Mouse (Mus musculus): ENCODE measurements around the gene Tmem136. TPM values are rescaled to one million over a fixed set of nuclear protein-coding genes. Genes with fewer than 3 reads are reported as not detected.

Tmem136 gene
- total RNA-seq, 1 experiment from 2014 or later: 4.4 TPM

DNA sequence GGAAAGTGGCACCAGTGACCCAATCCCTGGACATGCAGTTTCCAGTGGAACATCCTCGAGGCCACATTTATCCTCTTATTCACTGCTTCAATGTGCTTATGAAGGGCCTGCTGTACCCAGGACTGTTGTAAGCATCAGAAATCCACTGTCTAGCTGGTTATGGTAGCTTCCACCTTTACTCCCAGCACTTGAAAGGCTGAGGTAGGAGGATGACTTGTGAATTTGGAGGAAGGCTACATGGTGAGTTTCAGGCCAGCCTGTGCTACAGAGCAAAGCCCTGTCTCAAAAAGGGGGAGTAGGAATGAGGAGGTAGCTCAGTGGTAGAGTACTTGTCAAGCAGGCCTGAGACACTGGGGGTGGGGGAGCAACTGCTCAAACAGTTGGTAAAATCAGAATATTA is 8.3 kb downstream of the Tmem136 start:
- no peak for DNase-seq

DNA sequence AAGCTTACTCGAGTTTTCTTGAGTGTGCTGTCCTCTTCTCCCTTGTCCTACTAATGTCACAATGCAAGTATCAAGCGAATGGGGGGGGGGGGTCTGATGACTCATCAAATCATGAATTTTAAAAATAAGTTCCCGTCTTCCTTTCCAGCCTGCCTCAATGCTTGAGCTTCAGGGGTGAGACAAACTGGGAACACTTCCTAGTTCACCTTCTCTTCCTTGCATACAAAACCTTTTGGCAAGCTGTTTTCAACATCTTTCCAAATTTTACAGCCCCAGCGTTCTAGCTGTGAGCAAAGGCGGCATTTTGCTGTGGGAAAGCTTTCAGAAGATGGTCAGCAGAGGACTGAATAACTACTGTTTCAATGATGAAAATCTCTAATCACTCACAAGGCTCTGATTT is 8.8 kb downstream of the Tmem136 start:
- DNase-seq: no peak

DNA sequence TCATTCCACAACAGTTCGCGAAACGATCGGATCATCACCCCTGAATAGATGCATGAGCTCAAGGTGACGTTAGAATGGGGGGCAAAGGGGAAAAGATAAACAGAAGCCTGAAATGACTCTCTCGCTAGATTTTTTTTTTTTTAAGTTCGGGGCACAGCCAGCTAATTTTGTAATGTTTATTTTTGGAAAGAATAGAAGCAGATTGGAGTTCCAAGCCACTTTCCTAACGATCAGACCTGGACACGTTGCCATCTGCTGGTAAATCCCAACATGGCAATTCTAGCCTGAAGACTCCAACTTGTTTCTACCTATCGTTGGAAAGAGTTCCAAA is 9.2 kb downstream of the Tmem136 start, which contains the start of gene Arhgef12:
Gene Arhgef12, minus strand, starts transcription at position 53 of the 331 bp plus-strand sequence.
- DNase-seq: peak; percentile 35

DNA sequence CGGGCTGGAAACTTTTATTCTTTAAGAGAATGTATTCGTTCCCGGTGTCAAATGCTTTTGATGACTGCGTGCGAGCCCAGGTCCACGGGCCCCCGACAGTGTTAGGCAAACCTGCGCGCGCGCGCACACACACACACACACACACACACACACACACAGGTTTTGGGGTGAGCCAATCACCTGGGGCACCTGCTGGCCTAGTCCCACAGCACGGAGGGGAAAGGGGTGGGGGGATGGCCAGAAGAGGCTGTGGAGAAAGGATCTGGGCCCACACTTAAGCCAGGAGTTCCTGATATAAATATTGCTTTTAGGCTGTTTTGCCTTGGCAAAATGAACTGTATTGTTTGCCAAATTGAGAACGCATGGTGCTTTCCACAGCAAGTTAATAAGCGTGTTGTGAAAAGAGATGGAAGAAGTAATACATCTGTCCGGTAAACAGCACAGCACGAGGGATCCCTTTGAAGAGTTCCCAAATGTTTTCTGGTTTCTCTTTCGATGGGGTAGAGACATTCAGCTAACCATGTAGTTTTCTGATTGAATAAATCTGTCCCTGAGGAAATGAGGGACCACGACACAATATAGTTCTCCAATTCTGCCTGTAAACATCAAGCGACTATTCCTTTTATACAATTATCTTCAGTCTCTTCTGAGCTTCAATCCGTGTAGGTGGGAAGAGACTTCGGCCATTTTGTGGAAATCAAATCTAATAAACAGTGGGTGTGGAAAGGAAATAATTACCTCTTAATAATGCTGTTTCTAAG is 9.8 kb downstream of the Tmem136 start:
- peak; percentile 37 for DNase-seq

DNA sequence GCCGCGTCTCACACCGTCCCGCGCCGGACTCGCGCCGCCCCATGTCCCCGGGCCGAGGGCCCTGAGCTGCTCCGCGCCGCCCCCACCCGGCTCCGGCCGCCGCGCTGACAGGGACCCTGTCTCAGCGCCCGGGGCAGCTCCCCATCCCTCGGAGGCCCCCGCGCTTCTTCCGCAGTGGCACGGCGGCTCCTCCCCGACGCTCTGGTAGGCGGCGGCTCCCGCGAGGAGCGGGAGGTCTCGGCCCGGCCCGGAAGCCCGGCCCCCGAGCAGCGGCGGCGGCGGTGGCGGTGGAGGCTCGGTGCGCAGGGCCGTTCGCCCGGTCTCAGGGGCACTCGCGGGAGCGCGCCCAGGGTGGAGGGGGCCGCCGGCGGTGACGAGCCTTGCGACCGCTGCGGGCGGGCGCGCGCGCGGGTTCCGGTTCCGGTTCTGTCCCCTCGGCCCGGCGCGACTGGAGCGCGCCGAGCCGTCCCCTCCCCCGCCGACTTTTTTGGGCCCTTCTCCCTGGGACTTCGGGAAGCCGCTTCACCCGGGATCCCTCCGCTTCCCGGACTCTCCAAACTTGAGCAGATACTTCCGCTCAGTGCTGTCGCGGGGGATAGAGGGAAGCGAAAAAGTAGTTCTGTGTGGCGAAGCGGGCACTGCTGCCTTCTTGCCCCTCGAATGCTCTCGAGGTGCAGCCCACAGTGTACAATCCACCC is 10.6 kb downstream of the Tmem136 start:
- DNase-seq: peak; percentile 95

DNA sequence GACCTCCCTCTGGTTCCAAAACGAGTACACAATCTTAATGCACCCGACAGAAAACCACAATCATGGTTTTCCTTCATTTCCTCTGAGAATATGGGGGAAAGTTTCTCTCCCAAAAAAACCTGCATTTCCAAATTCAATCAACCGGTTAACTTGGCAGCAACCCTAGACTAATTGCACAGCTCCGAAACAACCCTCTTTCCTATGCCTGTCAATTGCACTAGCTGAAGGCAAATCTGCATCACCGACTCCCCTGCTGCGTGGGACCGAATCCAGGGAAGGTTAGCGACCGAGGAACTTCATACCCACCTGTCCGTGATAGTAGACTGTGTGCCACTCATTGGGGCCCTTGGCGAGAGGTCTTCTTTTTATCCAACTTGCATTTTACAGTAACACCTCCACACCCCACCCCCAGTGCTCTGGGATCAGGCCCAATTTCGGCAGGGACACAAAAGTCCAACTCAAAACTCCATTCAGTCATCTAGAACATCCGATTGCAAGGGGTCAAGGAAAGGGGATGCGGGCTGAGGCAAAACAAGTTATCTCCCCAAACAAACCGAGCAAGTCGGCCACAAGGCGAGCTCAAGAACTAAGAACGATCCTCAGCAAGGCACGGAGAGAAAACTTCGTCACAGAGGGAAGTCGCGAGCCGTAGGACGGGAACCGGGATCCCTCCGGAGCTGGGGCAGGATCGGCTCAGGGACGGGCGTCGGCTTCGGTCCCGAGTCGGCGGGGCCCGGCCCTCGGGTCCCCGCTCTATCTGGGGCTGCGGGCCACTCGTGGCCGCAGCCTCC is 11.3 kb downstream of the Tmem136 start:
- DNase-seq: peak; percentile 31

DNA sequence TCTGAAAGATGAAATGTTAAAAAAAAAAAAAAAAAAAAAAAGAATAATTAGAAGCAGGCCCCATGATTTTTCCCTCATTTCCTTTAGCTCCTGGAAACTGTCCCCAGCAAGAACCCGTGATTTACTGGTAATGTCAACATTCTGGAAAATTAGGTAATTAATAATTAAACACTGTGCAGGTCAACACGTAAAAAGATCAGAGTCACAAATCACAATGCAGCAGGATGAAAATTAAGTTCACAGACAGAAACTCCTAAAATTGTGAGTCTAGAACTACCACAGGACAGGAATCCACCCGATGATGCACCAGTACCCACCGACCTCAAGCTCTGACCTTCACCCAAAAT is 11.9 kb downstream of the Tmem136 start:
- no peak for DNase-seq

DNA sequence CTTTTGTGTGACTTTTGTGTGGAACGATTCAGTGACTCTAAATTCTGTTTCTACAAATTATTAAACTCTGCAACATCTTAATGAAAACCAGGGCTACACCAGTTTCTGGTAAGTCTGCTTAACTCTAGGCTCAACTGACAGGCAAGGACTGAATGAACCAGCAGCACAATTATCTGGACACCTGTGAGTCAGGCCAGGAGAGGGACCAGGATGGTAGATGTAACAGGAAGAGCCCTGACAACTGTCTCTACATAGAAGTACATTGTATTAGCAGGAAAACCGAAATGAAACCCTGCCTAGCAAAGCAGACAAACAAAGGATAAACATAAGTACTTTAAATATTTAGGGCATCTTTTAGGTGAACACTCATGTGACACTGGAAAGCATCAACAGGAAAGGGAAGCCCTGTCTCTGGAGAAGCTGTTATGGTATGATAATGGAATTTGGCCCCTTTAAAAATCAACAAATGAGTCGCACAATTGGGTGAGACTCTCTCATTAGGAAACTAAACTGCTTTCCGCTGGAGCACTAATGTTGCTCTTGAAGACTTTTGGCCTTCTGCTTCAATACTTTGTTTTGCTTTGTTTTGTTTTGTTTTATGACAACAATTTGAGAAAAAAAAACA is 12.6 kb downstream of the Tmem136 start:
- DNase-seq: no peak

DNA sequence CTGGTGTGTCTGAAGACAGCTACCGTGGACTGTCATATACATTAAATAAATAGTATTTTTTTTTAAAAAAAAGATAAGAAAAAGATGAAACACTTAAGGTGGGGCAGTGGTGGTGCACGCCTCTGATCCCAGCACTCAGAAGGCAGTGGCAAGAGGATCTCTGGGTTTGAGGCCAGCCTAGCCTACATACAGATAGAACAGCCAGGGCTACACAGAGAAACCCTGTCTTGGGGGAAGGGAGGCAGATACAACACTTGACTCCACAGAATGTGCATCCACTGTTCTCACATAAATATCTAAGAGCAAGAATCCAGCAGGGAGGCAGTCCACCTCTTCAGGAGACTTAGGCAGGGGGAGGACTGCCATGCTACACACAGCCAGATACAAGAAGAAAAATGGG is 13.4 kb downstream of the Tmem136 start:
- no peak for DNase-seq

DNA sequence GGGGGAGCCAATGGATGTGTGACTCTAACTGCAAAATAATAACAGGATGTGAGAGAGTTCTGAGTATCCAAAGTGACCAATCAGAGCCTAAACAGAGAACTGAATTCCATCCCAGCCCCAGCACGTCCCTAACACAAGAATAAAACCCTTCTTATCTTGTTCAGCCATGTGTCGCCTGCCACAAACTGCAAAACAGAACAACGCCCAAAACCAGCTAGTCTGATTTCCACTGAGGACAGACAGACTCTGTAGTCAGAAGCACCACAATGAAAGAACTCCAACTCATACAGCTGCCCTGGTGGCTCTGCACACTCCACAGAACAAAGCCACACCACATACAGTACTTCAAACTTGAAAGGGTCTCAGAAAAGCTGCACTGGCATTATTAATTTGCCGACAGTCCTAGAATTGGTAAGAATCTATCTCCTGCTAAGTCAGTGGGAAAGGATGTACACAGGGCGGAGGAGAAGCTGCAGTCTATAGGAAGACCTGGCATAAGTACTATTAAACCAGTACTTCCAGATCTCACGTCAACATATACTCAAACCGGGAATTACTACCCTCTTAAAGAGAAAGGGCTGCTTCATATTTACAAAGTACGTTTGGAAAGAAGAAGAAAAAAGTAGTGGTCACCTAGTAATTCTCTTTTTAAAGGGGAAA is 14.3 kb downstream of the Tmem136 start:
- DNase-seq: no peak

DNA sequence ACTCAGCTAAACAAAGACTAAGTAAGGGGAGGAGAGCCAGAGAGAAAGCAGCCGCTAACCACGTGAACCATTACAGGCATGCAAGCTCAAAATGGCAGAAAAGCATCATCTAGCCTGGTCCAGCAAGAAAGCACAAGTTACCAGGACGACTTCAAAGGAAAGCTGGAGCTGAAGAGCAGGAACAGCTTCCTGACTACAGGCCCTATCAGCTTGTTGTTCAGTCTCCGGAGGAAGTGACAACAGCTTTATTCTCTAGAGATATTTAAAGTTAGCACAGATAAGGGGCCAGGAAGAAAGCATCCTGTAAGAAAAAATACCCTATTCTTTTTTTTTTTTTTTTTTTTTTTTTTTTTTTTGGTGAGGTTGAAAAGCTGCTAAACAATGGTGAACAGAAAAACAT is 17.4 kb downstream of the Tmem136 start:
- DNase-seq: no peak

DNA sequence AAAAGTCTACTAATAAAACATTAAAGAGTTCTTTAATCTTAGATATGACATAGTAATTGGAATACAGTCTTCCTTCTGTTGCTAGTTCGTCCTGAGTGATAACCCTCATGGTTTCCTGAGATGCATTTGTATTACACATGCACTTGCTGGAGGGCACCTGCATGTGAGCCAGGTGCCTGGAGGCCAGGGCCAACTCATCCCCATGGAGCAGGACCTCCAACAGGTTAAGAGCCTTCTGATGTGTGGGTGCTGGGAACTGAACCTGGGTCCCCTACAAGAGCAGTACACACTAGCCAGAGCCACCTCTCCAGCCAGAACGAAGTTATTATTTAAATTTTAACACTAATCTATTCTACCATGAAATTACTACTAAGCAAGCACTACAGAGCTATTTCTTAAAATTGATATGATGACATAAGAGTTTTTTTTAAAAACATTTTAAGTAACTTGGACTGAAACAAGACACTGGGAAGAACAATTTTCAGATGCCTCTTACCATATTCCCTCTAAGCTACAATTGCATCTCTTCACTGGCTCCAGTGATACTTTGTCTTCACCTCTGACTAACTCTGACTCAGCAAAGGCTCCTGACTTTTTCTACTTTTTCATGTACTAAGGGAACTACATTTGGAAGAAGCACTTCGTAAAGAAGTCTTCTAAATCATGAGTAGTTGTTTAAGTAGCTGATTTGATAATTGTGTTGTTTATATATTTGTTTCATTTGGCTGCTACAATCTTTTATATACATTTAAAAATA is 18.4 kb downstream of the Tmem136 start:
- no peak for DNase-seq

DNA sequence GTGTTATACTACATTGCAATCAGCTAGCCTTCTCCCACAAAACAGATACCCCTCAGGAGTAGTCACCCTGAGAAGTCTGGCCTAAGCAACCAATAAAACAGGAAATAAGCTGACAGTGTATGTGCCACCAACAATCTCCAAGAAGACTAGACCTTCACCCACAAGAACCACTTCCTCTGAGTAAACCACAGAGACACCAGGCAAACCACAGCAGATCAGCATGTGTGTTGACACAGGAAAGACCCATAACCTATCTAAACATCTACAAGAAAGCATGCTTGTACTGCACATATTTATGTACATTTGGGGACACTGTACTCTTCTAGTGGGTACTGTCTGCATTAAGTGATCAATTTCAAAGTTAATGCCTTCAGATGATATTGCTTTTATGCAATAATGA is 20.0 kb downstream of the Tmem136 start:
- no peak for DNase-seq

DNA sequence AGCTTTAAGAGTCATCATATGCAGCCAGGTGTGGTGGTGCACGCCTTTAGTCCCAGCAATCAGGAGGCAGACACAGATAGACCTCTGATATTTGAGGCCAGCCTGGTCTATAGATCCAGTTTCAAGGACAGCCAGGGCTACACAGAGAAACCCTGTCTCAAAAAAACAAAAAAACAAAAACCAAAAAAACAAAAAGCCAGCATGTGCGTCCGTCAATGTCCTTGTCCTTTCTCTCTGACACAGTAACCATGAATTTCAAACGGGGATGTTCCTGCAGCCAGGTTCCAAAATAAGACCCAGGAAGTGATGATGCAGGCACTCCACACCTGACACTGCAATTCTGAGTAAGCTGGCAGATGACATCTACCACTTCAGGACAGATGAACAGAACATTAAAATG is 21.5 kb downstream of the Tmem136 start:
- no peak for DNase-seq

DNA sequence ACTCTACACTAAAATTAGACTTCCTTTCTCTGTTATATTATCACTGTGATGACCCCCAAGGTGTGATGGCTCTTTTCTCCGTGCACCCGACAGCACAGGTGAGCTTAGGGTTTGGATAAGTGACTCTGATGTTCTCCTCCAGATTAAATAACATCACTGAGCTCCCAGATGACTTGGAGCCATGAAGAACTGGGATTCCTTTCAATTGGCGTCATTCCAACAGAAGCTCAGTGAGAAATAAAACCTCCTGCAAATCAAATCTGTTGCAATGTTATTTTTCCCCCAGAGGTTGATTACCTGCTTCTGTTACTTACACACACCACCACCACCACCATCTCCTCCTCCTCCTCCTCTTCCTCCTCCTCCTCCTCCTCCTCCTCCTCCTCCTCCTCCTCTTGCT is 22.6 kb downstream of the Tmem136 start:
- no peak for DNase-seq

DNA sequence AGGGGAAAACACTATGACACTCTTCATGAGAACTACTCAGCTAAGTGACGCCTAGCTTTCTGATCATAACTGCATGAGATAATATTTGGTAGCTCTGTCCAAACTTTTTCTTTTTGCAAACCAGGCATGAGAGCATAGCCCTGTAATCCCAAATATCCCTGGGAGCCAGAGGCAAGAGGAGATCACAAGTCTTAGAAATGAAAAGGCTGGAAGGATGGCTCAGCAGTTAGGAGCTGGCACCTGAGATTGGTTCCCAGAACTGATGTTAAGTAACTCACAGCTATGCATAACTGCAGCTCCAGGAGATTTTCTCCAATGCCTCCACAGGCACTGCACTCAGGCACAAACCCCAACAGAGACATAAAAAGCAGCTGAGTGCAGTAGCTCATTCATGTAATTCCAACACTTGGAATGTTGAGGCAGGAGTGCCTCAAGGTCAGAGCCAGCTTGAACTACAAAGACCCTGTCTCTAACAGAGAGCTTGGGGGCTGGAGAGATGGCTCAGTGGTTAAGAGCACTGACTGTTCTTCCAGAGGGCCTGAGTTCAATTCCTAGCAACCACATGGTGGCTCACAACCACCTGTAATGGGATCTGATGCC is 30.6 kb downstream of the Tmem136 start:
- DNase-seq: no peak

DNA sequence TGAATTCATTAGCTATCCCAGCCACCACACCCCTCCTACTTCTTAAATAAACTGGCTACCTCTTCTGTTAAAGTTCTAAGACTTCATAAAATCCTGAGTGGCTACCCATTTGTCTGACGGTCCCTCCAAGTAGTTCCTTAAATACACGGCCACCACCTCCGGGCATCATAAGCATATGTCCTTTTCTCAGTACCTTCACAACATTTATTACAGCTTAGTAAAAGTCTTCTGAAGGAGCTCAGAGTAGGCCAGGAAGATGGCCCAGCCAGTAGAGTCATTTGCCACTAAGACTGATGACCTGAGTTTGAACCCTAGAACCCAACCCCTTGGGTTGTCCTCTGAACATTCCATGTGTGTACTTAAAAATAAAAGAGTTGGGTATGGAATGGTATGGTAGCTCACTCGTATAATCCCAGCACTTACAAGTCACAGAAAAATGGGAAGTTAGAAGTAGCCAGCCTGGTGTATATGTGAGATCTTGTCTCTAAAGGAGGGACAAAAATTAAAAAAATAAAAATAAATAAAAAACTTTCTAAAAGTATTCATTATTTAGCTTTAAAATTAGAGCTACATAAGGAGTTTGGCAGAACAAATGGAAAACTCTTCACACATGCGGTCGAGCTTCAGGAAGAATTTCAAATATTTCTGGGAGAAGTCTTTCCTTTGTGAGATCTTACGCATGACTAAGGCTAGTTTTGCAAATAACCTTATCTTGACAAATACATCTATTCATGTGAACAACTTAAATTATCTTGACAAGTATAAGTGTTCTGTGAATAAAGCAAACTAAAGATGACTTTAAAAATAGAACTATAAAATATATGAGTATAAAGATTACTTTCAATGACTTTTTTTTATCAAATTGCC is 31.6 kb downstream of the Tmem136 start:
- no peak for DNase-seq

DNA sequence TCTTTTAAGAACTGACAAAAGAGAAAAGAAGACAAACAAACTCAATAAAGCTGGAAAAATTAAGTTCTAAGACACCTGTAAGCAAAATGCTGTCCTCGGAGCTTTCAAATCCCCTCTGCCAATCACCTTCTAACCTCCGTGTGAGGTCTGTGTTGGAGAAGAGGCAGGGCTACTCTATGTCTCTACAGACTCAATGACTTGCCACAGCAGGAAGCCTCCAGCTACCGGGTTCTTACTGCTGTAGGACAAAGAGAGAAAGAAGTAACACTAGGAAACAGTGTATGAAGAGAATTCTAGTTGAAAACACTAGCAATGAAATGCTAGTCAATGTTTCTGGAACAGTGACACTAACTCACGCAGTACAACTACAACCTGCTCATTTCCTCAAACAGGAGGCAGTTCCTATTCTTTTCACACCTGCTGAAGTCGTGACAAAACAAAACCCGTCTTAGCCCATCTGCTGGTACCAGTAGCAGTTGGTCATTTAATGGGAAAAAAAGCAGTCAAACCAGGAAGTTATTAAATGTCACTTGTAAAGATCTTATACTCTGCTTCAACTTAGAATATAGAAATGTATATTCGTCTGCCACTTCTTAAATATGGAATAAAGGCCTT is 32.8 kb downstream of the Tmem136 start:
- no peak for DNase-seq

DNA sequence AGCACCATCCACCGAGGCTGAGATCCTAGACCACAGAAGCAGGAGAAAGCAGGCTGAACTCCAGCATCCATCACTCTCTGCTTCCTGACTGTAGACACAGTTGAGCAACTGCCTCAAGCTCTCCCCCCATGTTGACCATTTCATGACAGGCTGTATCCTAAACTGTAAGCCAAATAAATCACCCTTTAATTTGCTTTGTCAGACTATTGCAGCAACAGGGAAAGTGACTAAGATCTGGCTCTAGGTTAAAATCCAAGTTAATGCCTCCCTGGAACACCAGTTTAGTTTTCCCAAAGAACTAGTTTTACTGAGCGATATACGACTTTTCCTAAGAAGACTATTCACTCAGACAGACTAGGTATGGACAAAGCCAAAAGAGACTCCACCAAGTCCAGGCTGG is 37.7 kb downstream of the Tmem136 start:
- DNase-seq: no peak

DNA sequence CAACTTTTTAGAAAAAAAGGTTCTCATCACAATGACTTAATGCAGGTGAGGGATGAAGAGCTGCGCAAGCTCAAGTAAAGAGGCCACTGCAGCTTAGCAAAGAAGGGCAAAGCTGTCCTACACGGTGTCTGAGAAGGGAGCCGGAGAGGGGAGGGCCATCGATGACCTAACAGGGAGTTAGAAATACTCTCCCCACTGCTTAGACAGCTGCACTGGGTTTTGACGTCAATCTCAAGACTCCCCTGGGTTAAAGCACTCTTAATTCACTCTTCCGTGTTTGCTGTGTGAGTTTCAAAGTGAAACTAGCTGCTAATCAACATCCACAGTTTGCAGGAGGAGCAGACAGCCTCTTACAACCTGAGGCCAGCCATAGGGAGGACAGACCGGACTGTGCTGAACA is 40.2 kb downstream of the Tmem136 start:
- DNase-seq: no peak
